In the genomic region with DNA sequence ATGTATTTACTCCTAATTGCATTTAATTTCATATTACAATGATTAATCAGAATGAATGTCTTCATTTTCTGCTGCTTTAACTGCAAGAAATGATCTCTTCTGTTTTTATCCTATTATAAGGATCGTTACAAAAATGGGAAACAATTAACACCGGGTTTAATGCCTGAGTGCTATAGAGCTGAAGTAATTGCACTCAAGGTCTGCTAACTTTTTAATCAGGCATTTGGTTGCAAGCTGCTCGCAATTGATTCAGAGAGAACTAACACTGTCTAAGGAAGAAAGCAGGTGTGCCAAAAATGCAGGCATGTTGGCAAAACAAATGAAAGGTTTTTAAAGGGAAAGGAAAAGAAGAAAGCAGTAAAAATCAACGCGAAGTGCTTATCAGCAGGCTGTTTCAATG, we compare ENCODE assay signal across 20 mouse cellular contexts.
"Had no signal": no experiment of that assay in that cellular context is flagged by ENCODE, and none has a peak within 500 bp of the region (broad histone marks: within the 10 kb centered on the region; RNA-seq: fewer than 3 reads in every experiment).

No protein-coding gene starts in this region.

- ATAC-seq: intestine, postnatal 0 days; midbrain, embryonic 16.5 days had no signal

- H3K27ac ChIP-seq: kidney, postnatal 0 days; layer of hippocampus, adult 2 months; left cerebral cortex, adult 2 months; liver, embryonic 13.5 days; macrophage; midbrain, embryonic 12.5 days; neural tube, embryonic 12.5 days; stomach, postnatal 0 days had no signal

- H3K36me3 ChIP-seq: liver, embryonic 13.5 days; midbrain, embryonic 12.5 days; neural tube, embryonic 12.5 days had no signal

- H3K4me2 ChIP-seq: liver, embryonic 13.5 days; midbrain, embryonic 12.5 days; neural tube, embryonic 12.5 days had no signal

- H3K4me1 ChIP-seq: liver, embryonic 13.5 days; midbrain, embryonic 12.5 days; neural tube, embryonic 12.5 days had no signal

- DNase-seq: kidney, adult 2 months; kidney, postnatal 25 days; layer of hippocampus, adult 9-11 months; liver, embryonic 13.5 days; lung, adult 2 months; right cerebral cortex, adult 18-20 months; right cerebral cortex, postnatal 14 days; right cerebral cortex, postnatal 4 days; thymus, adult 2 months; thymus, postnatal 14 days; thymus, postnatal 4 days had no signal

- H3K9me3 ChIP-seq: liver, embryonic 13.5 days; midbrain, embryonic 12.5 days; neural tube, embryonic 12.5 days had no signal

- H3K9ac ChIP-seq: liver, embryonic 13.5 days; midbrain, embryonic 12.5 days; neural tube, embryonic 12.5 days had no signal

- H3K27me3 ChIP-seq: liver, embryonic 13.5 days; midbrain, embryonic 12.5 days; neural tube, embryonic 12.5 days had no signal

- H3K4me3 ChIP-seq: layer of hippocampus, adult 2 months; left cerebral cortex, adult 2 months; liver, embryonic 13.5 days; midbrain, embryonic 12.5 days; neural tube, embryonic 12.5 days had no signal
